In the genomic region with DNA sequence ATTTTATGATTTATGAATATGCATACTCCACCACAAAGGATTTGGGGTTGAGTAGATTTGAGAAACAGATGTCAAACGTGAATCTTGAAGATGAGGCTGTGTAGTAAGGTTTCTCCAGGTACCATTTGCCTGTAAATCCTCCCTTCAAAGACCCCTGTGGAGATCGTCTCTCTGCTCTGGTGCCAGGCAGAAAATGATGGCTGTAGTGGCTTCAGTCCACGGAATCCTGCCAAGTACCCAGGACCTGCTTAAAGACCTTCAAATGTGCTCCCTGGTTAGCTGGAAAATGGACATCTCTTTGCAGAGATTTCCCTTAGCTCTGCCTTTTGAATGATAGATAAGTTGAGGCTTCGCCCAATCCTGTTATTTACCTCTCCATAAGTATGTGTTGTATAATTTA, we compare ENCODE assay signal across 12 mouse cellular contexts.
"Had no signal": no experiment of that assay in that cellular context is flagged by ENCODE, and none has a peak within 500 bp of the region (broad histone marks: within the 10 kb centered on the region; RNA-seq: fewer than 3 reads in every experiment).

No protein-coding gene starts in this region.

- DNase-seq: left cerebral cortex, postnatal 4 days; liver; liver, embryonic 13.5 days; liver, postnatal 0 days; lung, adult 18-20 months; lung, adult 2 months; lung, embryonic 14.5 days; lung, postnatal 10 days; lung, postnatal 14 days; lung, postnatal 36 days; lung, postnatal 4 days; midbrain, embryonic 14.5 days had no signal
